Mouse (Mus musculus) neural tube, embryonic 11.5 days (tissue): ENCODE results near the gene Mrc2. TPM values are rescaled to one million over a fixed set of nuclear protein-coding genes. Genes with fewer than 3 reads are reported as not detected.

Experiments
- ATAC-seq: fragments of 200-750 bp; cut with Nextera tagmentation; 2 replicates; pipeline ENCODE4 v1.8.0; 2017; ENCODE audit warnings: moderate number of reproducible peaks, mild to moderate bottlenecking, moderate TSS enrichment, moderate library complexity; ENCODE audit not compliant: insufficient read depth, low FRiP score, low TSS enrichment
- DNase-seq: peaks from one replicate; pipeline ENCODE4 v3.0.0-alpha.2; 2015; ENCODE audit warnings: low spot score
- H3K27ac ChIP-seq: fragments of 300-500 bp; sonication (generic); 2 replicates; pipeline ENCODE4 v1.5.1; 2014; ENCODE audit warnings: low read depth, mild to moderate bottlenecking, low read length
- H3K27me3 ChIP-seq: fragments of 300-500 bp; sonication (generic); 2 replicates; pipeline ENCODE4 v1.6.1; 2014; ENCODE audit warnings: mild to moderate bottlenecking, low read length, mixed read lengths; ENCODE audit not compliant: control insufficient read depth, insufficient read depth
- H3K36me3 ChIP-seq: fragments of 300-500 bp; sonication (generic); 2 replicates; pipeline ENCODE4 v1.6.1; 2014; ENCODE audit warnings: mild to moderate bottlenecking, low read length, moderate library complexity, mixed read lengths; ENCODE audit not compliant: control insufficient read depth, insufficient read depth
- H3K4me1 ChIP-seq: fragments of 300-500 bp; sonication (generic); 2 replicates; pipeline ENCODE4 v1.6.1; 2014; ENCODE audit warnings: low read length, mixed read lengths; ENCODE audit not compliant: control insufficient read depth, insufficient read depth
- H3K4me2 ChIP-seq: fragments of 300-500 bp; sonication (generic); 2 replicates; pipeline ENCODE4 v1.6.1; 2014; ENCODE audit warnings: low read depth, mild to moderate bottlenecking, moderate library complexity
- H3K4me3 ChIP-seq: fragments of 300-500 bp; sonication (generic); 2 replicates; pipeline ENCODE4 v1.5.1; 2014; ENCODE audit warnings: low read depth, low read length
- H3K9ac ChIP-seq: fragments of 300-500 bp; sonication (generic); 2 replicates; pipeline ENCODE4 v1.6.1; 2014; ENCODE audit warnings: mild to moderate bottlenecking, low read length
- H3K9me3 ChIP-seq: fragments of 300-500 bp; sonication (generic); 2 replicates; pipeline ENCODE4 v1.6.1; 2016; ENCODE audit warnings: low read length; ENCODE audit not compliant: control insufficient read depth
- WGBS: fragments of 180-500 bp; shearing (Covaris S2); extraction: QIAGEN DNeasy Blood & Tissue Kit; methylation state at CpG from one replicate; pipeline ENCODE4 v1.1.7; 2014; 5-methylcytosine and 5-hydroxymethylcytosine counted together
- polyA plus RNA-seq: library from polyadenylated mRNA; unstranded; fragments of >200 nt; fragmentation: Nextera tagmentation; extraction: Ambion mirVana; gene quantifications from 2 replicates; pipeline ENCODE4 v1.2.1, GENCODE M21; 2014

Gene Mrc2
- polyA plus RNA-seq, 1 experiment from 2014 or later: 9.3 TPM

DNA sequence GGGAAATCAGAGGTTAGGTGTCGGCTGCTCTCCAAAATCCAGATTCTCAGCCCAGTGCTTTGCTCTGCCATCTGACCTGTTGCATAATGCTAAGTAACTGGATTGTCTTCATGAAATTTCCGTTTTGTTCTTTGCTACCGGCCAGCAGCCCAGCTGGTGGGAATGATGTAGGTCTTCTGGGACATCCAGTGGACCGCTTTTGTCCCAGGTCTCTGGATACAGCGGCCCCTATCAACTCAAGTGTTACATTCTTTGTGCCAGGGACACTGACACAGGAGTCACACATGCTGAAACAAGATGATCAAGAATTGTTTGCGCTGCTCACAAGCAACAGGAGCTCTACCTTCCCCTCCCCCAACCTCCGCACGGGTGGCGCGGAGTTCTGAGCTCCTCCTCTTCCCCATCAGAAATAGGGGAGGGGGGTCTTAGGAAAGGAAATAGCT, 741 bp upstream of the Mrc2 start:
- no peaks in the 10 kb centered on the region; the same call in 1 of the 2 replicates for H3K36me3 ChIP-seq
- no peaks in the 10 kb centered on the region for H3K9me3 ChIP-seq
- peak overlapping the region; percentile 56 for H3K4me2 ChIP-seq
- 6% methylated on average over 10 of the region's 10 CpGs for WGBS
- peak overlapping the region; percentile 61 for H3K9ac ChIP-seq
- H3K27ac ChIP-seq: peak overlapping the region; percentile 65
- peaks cover 11% of the 10 kb centered on the region; the same call in 1 of the 2 replicates for H3K4me1 ChIP-seq
- DNase-seq: peak; percentile 72
- H3K27me3 ChIP-seq: no peaks in the 10 kb centered on the region
- peak; percentile 24 for ATAC-seq
- peak overlapping the region; percentile 57 for H3K4me3 ChIP-seq

DNA sequence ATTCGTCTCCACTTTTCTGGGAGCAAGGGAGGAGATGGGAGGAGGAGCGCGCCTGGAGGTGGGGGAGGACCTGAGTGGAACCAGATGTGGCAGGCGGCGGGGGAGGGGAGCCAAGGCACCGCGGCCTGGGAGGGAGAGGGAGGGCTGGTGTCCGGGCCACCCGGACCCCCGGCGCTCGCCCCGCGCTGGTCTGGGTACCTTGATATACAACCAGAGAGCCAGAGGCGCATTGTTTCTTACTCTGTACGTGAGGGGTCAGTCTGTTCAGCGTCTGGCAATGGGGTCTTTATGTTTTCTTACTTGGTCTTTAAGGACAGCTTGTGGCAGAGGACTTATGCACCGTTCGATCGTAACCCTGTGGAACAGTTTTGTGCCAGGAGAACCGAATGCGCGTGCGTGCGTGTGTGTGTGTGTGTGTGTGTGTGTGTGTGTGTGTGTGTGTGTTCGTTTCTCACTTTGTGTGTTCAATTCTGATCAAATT, 698 bp downstream of the Mrc2 start:
- H3K4me1 ChIP-seq: peaks cover 11% of the 10 kb centered on the region; the same call in 1 of the 2 replicates
- WGBS: under 1% methylated on average over 25 of the region's 26 CpGs
- H3K4me3 ChIP-seq: peak overlapping the region; percentile 57
- H3K27ac ChIP-seq: peak overlapping the region; percentile 65; the same call in 1 of the 2 replicates
- DNase-seq (peak; percentile 79), ATAC-seq (peak; percentile 40)
- H3K27me3 ChIP-seq: no peaks in the 10 kb centered on the region
- H3K9me3 ChIP-seq: no peaks in the 10 kb centered on the region
- H3K36me3 ChIP-seq: peaks cover 2% of the 10 kb centered on the region
- H3K9ac ChIP-seq: peak overlapping the region; percentile 61
- H3K4me2 ChIP-seq: peak overlapping the region; percentile 56

DNA sequence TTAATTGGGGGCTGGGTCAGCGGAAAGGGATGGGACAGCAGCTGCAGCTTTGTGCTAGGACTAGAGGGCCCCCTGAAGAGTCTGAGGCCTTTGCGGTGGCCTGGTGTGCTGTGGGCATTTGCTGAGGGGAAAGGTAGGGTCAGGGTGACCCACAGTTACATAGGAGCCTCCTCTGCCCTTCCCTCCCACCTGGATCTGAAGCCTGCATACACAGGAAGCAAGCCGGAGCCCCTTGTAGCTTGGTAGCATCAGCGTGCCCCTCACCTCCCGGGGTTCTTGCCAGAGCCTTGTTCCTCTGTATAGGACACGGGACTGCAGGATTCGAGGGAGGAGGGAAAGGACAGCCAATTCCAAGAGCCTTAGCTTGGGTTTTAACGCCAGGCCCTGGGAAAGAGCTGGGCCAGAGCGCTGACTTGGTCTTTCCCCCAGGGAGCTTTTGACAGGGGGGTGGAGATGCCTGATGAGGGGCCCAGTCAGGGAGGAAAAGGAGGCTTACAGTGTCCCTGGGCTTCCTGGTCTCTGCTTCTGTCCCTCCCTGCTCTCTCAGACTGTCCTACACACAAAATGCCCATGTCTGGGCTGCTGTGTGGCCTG, 1.6 kb downstream of the Mrc2 start:
- peak overlapping the region; percentile 56 for H3K4me2 ChIP-seq
- peaks cover 11% of the 10 kb centered on the region; the same call in 1 of the 2 replicates for H3K4me1 ChIP-seq
- H3K9me3 ChIP-seq: no peaks in the 10 kb centered on the region
- peak overlapping the region; percentile 48 for H3K9ac ChIP-seq
- H3K36me3 ChIP-seq: peaks cover 2% of the 10 kb centered on the region
- ATAC-seq (no peak), DNase-seq (peak; percentile 38)
- H3K27me3 ChIP-seq: no peaks in the 10 kb centered on the region
- WGBS: 1% methylated on average over 9 of the region's 9 CpGs
- peak overlapping the region; percentile 57 for H3K4me3 ChIP-seq
- H3K27ac ChIP-seq: peak overlapping the region; percentile 45; the same call in 1 of the 2 replicates

DNA sequence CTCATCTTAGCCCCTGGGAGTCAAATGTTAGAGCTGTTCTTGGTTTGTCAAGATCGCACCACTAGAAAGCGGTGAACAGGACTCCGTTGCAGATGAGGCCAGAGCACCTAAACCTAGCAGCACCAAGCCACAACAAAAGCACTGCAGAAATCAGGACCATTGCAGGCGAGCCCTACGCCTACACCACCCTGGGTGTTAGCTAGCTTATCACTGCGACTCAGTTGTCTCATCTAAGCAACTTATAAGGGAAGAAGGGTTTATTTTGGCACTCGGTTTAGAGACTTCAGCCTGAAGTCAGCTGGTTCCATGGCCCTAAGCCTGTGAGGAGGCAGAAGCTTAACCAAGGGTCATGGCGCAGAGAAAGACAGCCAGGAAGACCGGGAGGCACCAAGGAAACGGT, 3.6 kb downstream of the Mrc2 start:
- Histone ChIP-seq H3K27me3 (no peaks in the 10 kb centered on the region), H3K27ac (no peak overlapping the region), H3K4me3 (no peak overlapping the region), H3K9ac (no peak overlapping the region), H3K4me1 (peaks cover 11% of the 10 kb centered on the region; the same call in 1 of the 2 replicates), H3K9me3 (no peaks in the 10 kb centered on the region), H3K36me3 (peaks cover 2% of the 10 kb centered on the region; the same call in 1 of the 2 replicates), H3K4me2 (no peak overlapping the region)
- WGBS: 94% methylated on average over 10 of the region's 10 CpGs
- ATAC-seq (no peak), DNase-seq (no peak)

DNA sequence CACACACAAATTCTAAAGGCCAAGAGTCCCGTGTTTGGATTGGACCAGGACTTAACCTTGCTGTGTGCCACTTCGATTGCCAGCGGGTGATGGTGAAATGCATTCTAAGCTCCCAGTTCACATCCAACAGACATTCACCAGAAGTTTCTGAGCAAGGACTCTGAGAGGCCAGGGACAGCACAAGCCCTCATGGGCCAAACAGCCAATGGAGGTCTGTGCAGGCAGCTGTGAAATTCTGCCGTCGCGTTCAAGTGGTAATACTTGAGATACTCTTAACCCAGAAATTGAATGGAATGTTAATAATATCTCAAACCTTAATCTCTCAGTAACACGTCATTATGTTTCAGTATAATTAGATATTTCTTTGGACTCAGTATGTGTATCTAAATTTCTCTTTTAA, 17.8 kb downstream of the Mrc2 start:
- DNase-seq (no peak), ATAC-seq (no peak)
- no peak overlapping the region for H3K9ac ChIP-seq
- no peak overlapping the region for H3K4me3 ChIP-seq
- peaks cover 25% of the 10 kb centered on the region for H3K4me1 ChIP-seq
- 95% methylated on average over 7 of the region's 7 CpGs for WGBS
- H3K36me3 ChIP-seq: no peaks in the 10 kb centered on the region
- no peaks in the 10 kb centered on the region for H3K9me3 ChIP-seq
- no peaks in the 10 kb centered on the region for H3K27me3 ChIP-seq
- H3K4me2 ChIP-seq: no peak overlapping the region
- no peak overlapping the region for H3K27ac ChIP-seq

DNA sequence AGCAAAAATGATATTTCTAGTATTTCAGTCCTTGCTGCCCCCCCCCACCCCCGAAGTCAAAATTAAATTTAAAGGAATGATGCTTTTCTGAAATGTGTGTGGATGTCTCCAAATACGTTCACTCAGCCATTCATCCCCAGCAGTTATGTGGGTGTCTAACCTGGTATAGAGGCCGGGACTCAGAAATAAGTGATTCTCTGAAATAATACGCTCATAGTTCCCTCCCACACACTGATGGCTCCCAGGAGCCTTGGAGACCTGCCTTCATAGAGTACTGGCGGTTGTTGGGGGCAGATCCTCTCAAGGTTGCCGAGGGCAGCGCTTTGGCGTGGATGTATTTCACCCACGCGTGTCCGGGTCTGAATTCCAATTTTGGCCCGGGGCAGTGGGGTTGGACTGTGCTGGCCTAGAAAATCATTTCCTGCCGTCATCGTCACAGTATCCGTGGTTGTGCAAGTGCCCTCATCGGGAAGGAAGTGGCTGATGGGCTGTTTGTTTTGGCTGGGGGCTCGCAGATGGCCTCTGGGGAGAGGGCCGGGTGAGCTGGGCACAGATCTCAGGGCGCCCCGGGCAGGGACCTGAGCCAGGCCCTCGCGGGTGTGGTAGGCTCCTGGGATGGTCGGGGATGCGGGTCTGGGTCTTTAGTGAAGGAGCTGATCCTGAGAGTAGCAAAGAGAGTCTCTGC, 19.0 kb downstream of the Mrc2 start:
- WGBS: 62% methylated on average over 24 of the region's 24 CpGs

DNA sequence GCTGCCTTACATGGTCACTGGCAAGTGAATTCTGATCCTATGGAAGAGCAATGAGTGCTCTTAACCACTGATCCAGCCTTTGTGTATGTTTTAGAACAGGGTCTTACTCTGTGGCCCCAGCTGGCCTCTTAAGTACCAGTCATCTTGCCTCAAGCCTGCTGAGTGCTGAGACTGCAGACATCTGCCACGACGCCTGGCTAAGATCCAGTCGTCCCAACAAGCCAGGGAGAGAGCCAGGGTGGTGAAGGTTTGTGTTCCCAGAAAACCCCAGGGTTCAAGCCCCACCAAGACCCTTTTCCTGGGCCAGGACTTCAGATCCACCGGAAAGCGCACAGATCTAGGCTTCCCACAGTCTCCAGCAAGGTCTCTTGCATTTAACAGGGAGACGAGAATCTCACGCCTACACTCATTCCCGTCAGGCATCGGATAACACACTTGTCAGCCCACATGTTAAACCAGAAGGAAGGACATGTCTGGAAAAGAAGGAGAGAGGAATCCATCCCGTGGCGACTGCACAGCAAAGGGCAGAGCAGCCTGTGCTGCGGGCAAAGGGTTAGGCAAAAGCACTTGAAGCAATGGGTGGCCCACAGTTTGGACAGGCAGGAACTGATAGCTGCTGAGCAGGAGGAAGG, 20.0 kb downstream of the Mrc2 start:
- DNase-seq: peak; percentile 33

More for the DNA sequence above, 19.0 kb downstream of the Mrc2 start:
- ATAC-seq (no peak), DNase-seq (no peak)
- H3K36me3 ChIP-seq: no peaks in the 10 kb centered on the region
- no peak overlapping the region for H3K9ac ChIP-seq
- no peaks in the 10 kb centered on the region for H3K9me3 ChIP-seq
- H3K27ac ChIP-seq: 0 out of 2 replicates have a peak overlapping the region, but pooled peaks have one; percentile 9
- H3K27me3 ChIP-seq: no peaks in the 10 kb centered on the region
- H3K4me1 ChIP-seq: peaks cover 25% of the 10 kb centered on the region
- no peak overlapping the region for H3K4me2 ChIP-seq
- no peak overlapping the region for H3K4me3 ChIP-seq

DNA sequence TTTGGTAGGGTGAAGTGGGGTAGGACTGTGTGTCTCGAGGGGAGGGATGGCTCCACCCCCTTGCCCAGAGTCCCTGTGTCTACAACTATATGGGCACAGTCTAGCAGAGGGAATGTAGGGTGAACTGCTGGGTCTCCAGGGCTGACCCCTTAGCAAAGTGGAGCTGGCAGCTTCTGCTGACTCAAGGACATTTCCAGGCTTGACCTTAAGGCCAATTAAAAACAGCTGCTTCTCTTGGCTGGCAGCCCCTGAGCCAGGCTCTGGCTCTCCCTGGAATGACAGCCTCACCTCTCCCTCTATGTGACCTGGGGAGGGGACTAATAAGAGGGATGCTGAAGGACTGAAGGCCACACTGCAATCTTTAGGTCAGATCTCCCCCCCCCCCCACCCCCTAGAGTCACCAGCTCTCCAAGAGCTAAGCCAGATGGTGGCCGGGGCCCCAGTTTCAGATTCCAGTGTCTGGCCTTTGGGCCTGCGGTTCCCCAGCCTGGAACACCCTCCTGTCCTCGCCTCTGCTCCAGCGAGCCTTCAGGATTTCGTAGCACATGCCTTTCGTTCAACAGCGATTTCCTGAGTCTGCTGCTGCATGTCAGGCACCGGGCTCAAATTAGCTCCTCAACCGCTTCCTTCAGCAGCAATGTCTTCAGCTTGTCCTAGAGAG, 20.7 kb downstream of the Mrc2 start:
- no peak for ATAC-seq
- Histone ChIP-seq H3K4me1 (peaks cover 25% of the 10 kb centered on the region), H3K36me3 (no peaks in the 10 kb centered on the region), H3K9ac (no peak overlapping the region), H3K27ac (no peak overlapping the region), H3K9me3 (no peaks in the 10 kb centered on the region), H3K27me3 (no peaks in the 10 kb centered on the region), H3K4me2 (no peak overlapping the region), H3K4me3 (no peak overlapping the region)
- DNase-seq: peak; percentile 33
- WGBS: 50% methylated on average over 10 of the region's 10 CpGs

More for the DNA sequence above, 20.0 kb downstream of the Mrc2 start:
- no peaks in the 10 kb centered on the region for H3K36me3 ChIP-seq
- H3K4me2 ChIP-seq: no peak overlapping the region
- peaks cover 25% of the 10 kb centered on the region for H3K4me1 ChIP-seq
- no peaks in the 10 kb centered on the region for H3K9me3 ChIP-seq
- WGBS: 53% methylated on average over 12 of the region's 12 CpGs
- H3K9ac ChIP-seq: no peak overlapping the region
- no peaks in the 10 kb centered on the region for H3K27me3 ChIP-seq
- peak overlapping the region; percentile 21; the same call in 1 of the 2 replicates for H3K27ac ChIP-seq
- ATAC-seq: no peak
- H3K4me3 ChIP-seq: no peak overlapping the region
